Mouse (Mus musculus): ENCODE results near the gene Mrps18c.
A peak's percentile ranks its signal among the peaks of the same experiment; 100 is the strongest.

Mrps18c gene

GRCm38 (mm10) chr5:100798165-100798860, at the start of gene Mrps18c, which contains the start of gene Helq:
Gene Mrps18c (plus strand): TSS chr5:100798627.
Gene Helq (minus strand): TSS chr5:100798598.
- peak; percentile 94 for DNase-seq (ENCODE audit: low spot score)

- DNase-seq (ENCODE audit: low spot score): no peak
These were observed 47.7 kb upstream of the Mrps18c start for GRCm38 (mm10) chr5:100750617-100751255.

GRCm38 (mm10) chr5:100751655-100752054, 46.8 kb upstream of the Mrps18c start:
- no peak for DNase-seq (ENCODE audit: low spot score)

- no peak for DNase-seq (ENCODE audit: low spot score)
These were observed 45.0 kb upstream of the Mrps18c start for GRCm38 (mm10) chr5:100753407-100753806.

- DNase-seq (ENCODE audit: low spot score): no peak
These were observed 40.3 kb upstream of the Mrps18c start for GRCm38 (mm10) chr5:100758121-100758520.

GRCm38 (mm10) chr5:100760049-100760663, 38.3 kb upstream of the Mrps18c start:
- DNase-seq (ENCODE audit: low spot score): no peak

- no peak for DNase-seq (ENCODE audit: low spot score)
These were observed 36.7 kb upstream of the Mrps18c start for GRCm38 (mm10) chr5:100761736-100762135.

- DNase-seq (ENCODE audit: low spot score): no peak
These were observed 32.4 kb upstream of the Mrps18c start for GRCm38 (mm10) chr5:100766026-100766425.

- no peak for DNase-seq (ENCODE audit: low spot score)
These were observed 26.9 kb upstream of the Mrps18c start for GRCm38 (mm10) chr5:100771575-100771974.

GRCm38 (mm10) chr5:100775778-100776404, 22.5 kb upstream of the Mrps18c start:
- no peak for DNase-seq (ENCODE audit: low spot score)

- DNase-seq (ENCODE audit: low spot score): no peak
These were observed 21.5 kb upstream of the Mrps18c start for GRCm38 (mm10) chr5:100776900-100777299.

- no peak for DNase-seq (ENCODE audit: low spot score)
These were observed 19.4 kb upstream of the Mrps18c start for GRCm38 (mm10) chr5:100779002-100779401.

- no peak for DNase-seq (ENCODE audit: low spot score)
These were observed 10.9 kb upstream of the Mrps18c start for GRCm38 (mm10) chr5:100787527-100787926.

GRCm38 (mm10) chr5:100792261-100792660, 6.2 kb upstream of the Mrps18c start:
- DNase-seq (ENCODE audit: low spot score): no peak

- DNase-seq (ENCODE audit: low spot score): no peak
These were observed 4.3 kb upstream of the Mrps18c start for GRCm38 (mm10) chr5:100794084-100794483.

- DNase-seq (ENCODE audit: low spot score): no peak
These were observed 19.9 kb downstream of the Mrps18c start for GRCm38 (mm10) chr5:100818341-100818740.

GRCm38 (mm10) chr5:100819568-100820480, 21.4 kb downstream of the Mrps18c start:
- DNase-seq (ENCODE audit: low spot score): no peak

- DNase-seq (ENCODE audit: low spot score): peak; percentile 83
These were observed 22.2 kb downstream of the Mrps18c start, which contains the start of gene Abraxas1 for GRCm38 (mm10) chr5:100820483-100821184. Gene Abraxas1 (minus strand): TSS chr5:100820965.

GRCm38 (mm10) chr5:100821375-100821774, 22.9 kb downstream of the Mrps18c start:
- no peak for DNase-seq (ENCODE audit: low spot score)

- DNase-seq (ENCODE audit: low spot score): no peak
These were observed 24.4 kb downstream of the Mrps18c start for GRCm38 (mm10) chr5:100822826-100823225.

- no peak for DNase-seq (ENCODE audit: low spot score)
These were observed 27.5 kb downstream of the Mrps18c start for GRCm38 (mm10) chr5:100825975-100826374.
